Mouse (Mus musculus) WW6 (cell line): ENCODE measurements at regions not wholly inside any gene's neighbourhood (a gene's known extent, or its start where the extent isn't known, plus 50 kb on each side); places are given as distances from the start of the nearest gene placed in this dataset.

ENCODE experiments used
- DNase-seq: peaks from one replicate; pipeline ENCODE4 v3.0.0-alpha.2; 2013; ENCODE audit warnings: low read depth, low spot score

DNA sequence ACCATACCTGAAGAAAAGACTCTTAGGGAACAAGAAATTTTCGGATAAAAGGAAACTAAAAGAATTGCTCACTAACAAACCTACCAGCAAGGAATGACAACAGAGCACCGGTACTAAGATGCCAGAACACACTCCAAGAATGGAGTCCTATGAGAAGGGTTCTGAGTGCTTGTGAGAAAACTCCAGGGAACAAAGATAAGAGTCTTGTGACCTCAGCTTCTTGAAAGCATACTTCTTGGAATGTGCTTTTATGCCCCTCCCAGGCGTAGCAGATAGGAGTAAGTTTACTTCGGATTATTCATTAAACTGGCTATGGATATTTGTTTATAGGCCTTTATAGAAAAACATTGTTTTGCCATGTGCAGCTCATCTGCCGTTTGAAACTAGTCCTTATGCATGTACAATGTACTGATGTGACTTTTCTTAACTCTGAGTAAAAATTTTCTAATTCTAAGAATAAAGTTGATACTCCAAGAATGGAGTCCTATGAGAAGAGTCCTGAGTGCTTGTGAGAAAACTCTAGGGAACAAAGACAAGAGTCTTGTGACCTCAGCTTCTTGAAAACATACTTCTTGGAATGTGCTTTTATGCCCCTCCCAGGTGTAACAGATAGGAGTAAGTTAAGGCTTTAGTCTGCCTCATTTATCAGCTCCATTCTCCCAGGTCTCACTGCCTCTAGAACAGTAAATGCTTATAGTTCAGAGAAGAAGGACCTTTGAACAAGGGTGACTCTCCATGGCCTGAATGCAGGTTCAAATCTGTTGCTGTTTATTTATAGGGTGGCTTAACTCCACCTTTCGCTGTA, 150.8 kb upstream of the Kynu start:
- DNase-seq = no peak

DNA sequence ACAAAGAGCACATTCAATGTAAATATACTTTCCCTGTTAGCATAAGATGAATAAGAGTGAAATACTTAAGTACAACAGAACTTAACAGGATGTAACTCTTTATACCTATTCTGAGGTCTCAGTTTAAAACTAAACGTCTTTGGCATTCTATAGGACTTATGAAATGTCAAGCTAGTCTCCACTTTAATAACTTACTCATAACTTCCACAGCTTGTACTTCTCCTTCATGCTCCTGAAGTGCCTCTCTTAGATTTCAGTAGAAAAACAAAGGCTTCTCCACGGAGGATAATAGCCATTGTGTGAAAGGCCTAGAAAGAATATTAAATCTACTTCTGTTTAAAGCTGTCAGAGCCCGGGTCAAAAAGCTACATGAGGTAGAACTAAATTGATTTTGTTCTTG, 117.9 kb upstream of the Kynu start:
- no peak for DNase-seq

DNA sequence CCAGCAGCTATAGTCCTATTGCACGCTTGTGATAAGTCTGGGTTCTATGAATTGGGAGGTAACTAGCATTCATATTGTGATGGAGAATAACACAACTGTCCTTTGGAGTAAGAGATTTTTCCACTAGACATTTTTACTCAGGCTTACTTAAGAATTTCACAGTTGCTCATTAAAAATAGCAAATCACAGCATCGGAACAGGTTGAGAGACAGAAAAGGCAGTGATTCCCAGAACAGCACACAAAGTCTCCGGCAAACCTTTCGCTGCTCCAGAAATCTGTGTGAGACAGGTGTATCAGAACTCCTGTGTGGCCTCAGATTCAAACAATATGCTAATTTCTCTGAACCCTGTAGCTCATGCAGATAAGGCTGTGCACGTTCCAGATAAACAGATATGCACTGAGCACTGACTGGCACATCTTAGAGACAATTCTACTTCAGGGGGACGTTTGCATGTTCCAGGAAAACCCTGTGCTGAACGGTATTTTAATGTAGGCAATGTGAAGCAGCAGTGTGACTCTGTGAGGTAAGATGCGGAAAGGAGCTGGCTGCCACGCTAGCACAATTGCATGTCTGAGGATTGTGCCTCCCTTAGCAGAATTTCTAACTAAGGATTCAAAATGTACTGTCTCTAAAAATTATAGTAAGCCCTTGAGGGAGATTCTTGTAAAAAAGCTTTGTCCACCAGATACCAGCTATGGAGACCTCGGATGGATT, 99.8 kb upstream of the Kynu start:
- no peak for DNase-seq

DNA sequence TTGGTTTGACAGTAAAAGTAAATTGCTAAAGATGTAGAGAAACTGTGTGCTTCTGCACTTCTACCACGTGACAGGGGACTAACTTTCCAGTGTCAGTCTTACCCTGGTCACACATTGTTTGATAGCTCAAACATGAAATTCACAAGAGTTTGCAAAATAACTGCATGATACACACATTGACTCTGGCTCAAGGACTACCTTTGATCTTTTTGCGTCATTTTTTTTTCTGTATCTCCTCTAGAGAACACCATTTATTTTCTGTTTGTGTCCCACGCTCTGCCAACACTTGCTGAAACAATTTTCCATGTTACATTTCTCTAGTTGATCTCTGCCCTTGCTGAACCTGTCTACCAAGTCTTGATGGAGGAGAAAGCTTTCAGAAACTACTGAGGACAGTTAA, 86.0 kb upstream of the Kynu start:
- no peak for DNase-seq

DNA sequence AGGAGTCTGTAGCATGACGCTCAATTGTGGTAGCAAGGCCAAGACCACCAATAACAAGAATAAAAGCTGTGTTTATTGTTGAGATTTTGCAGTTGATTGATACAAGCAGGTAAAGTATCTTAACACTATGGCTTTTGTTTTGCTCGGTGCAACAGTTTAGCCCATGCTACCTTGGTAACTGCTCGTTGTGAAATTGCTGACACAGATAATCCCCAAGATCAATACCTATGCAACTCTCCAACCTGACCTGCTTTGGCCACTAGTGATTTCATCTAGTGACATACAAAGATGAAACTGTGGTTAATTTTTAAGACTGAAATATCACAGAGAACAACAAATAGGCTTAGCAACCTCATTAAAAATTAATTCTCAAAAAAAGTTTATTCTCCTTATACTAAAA, 85.2 kb upstream of the Kynu start:
- DNase-seq = no peak

DNA sequence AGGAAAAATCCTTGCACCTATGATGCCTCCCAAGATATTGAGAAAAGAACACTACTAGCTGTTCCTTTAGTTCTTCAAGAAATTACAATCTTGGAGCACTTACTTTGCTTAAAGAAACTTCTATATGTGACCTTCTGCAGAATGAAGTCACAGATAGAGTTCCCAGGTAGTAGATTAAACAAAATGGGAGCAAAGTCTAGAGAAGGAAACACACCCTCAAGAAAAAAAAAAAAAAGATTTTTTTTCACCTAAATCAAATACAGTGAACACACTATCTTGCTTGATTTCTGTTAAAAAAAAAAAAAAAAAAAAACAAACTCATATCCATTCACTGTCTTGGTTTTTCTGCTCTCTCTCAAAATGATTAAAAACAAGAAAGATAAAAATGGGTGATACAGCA, 76.6 kb upstream of the Kynu start:
- DNase-seq = no peak

DNA sequence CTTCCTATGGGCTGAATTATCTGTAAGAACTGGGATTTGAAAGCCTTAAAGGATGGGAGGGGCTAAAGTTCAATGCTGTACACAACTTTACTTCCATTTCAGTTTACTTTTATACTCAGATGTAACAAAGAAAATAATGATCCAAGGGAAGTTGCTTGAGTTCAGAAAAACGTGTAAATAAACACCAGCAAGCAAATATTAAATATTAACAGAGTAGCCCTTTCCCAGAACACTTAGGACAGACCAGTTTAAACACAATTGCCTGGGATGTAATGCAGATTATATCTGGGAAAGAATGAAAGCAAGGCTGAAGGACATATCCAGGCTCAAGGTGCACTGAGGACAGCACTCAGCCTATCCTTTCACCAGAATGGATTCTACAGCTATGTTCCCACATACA, 75.3 kb upstream of the Kynu start:
- DNase-seq = no peak
